Mouse (Mus musculus): ENCODE data around the gene Aplp2.

The Aplp2 gene

GRCm38 (mm10) chr9:31226541-31226940 lies 14.9 kb upstream of the Aplp2 start:
- no peak for DNase-seq (ENCODE audit: low read depth, low spot score)

DNA sequence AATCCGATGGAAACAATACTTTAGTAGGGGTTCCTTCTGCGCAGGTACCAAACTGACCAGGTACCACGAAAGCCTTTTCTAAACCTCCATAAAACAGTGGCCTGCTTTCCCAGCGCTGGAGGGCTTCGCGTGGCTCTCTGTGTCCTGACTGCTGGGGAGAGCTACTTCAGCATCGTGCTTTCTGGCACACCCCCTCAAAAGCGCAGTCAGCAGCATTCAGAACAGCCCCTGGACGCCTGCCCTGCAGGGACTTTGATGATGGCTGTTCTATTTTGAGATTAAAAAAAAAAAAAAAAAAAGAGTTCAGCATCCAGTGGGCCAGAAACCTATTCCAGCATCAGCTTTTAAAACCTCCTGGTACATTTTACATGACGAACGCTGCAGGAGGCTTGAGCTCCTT lies 14.2 kb upstream of the Aplp2 start:
- no peak for DNase-seq (ENCODE audit: low read depth, low spot score)

DNA sequence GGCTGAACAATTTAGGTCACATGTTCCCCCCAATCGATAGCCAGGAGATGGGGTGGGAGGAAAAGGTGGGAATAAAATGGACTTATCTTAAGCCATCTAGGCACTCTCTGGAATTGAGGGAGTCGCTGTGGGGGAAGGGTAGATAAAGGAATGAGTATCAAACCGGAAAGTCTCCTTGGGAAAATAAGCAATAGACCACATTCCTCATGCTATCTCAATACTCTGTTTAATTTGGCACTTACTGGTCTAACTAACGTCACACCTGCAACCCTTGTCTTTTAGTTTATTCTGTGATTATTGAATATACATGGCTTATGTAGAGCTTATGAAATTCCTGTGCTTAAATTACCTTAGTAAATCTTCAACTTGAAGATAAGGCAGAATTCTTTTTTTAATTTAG lies 11.9 kb upstream of the Aplp2 start:
- DNase-seq (ENCODE audit: low read depth, low spot score): no peak

DNA sequence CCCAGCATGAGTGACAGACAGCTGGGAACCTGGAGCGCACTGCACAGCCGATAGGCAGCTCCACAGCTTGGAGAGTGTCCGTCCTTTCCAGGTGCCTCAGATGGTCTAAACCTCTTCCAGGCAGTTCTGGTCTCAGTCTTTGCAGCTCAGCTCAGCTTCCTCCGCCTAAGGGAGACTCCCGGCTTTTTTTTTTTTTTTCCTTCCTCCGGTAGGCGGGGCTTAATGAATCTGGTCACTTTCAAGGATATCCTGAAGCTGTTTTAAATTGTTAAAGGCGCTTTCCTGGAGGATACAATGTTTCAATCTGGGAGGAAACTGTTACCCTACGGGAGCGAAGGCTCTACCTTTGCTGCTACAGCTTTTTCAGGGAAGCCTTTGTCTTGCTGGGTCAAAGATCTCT lies 9.6 kb upstream of the Aplp2 start:
- DNase-seq (ENCODE audit: low read depth, low spot score): no peak

- DNase-seq (ENCODE audit: low read depth, low spot score): no peak
Measured at GRCm38 (mm10) chr9:31217631-31218380, 6.2 kb upstream of the Aplp2 start.

- no peak for DNase-seq (ENCODE audit: low read depth, low spot score)
Measured at GRCm38 (mm10) chr9:31212500-31213008, 939 bp upstream of the Aplp2 start.

GRCm38 (mm10) chr9:31210749-31211689 lies 596 bp downstream of the Aplp2 start:
- DNase-seq (ENCODE audit: low read depth, low spot score): peak; percentile 33

- DNase-seq (ENCODE audit: low read depth, low spot score): no peak
Measured at GRCm38 (mm10) chr9:31210163-31210562, 1.5 kb downstream of the Aplp2 start.

GRCm38 (mm10) chr9:31209502-31209901 lies 2.1 kb downstream of the Aplp2 start:
- no peak for DNase-seq (ENCODE audit: low read depth, low spot score)

- DNase-seq (ENCODE audit: low read depth, low spot score): no peak
Measured at GRCm38 (mm10) chr9:31207732-31208131, 3.9 kb downstream of the Aplp2 start.

- DNase-seq (ENCODE audit: low read depth, low spot score): no peak
Measured at GRCm38 (mm10) chr9:31204722-31205121, 6.9 kb downstream of the Aplp2 start.

DNA sequence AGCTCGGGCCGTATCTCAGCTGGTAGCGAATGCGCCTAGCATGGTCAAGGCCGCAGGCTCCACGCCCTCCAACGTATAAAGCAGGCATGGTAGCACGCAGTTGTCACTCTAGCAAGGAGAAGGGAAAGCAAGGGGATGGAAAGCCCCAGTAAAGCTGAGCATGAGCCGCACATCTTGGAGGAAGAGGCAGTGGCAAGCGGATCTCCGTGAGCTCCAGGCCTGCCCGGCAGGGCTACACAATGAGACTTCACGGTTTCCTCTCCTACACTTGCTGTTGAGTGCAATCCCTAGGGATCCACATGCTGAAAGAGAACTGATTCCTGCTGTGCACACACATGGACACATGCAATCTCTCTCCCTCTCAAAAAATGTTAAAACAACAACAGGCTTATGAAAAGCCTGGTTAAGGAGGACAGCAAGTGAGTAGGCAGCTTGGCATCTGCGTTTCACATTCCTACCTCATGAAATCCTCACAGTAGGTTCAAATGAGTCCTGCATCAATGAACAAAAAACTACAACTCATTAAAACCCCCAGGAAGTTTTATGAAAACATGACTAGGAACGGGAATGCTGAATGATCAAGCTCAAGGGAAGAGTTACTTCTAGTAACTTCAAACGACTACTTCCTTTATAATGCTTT lies 7.9 kb downstream of the Aplp2 start:
- DNase-seq (ENCODE audit: low read depth, low spot score): peak; percentile 83

- peak; percentile 78 for DNase-seq (ENCODE audit: low read depth, low spot score)
Measured at GRCm38 (mm10) chr9:31203068-31203467, 8.5 kb downstream of the Aplp2 start.

GRCm38 (mm10) chr9:31198614-31199013 lies 13.0 kb downstream of the Aplp2 start:
- DNase-seq (ENCODE audit: low read depth, low spot score): no peak

DNA sequence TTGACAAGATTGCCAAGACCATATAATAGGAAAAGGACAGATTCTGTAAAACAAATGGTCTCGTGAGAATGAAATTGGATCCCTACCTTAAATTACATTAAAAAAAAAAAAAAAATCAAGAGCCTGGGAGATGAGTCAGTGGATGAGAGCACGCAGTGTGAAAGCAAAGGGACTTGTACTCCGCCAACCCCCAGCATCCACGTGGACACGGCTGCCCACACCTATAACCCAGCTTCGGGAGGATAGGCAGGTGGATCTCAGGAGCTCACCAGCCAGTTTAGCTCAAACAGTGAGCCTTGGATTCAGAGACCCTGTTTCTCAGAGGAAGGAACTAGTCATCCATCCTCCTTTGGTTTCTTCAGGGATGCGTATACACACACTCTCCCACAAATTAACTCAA lies 13.8 kb downstream of the Aplp2 start:
- no peak for DNase-seq (ENCODE audit: low read depth, low spot score)

DNA sequence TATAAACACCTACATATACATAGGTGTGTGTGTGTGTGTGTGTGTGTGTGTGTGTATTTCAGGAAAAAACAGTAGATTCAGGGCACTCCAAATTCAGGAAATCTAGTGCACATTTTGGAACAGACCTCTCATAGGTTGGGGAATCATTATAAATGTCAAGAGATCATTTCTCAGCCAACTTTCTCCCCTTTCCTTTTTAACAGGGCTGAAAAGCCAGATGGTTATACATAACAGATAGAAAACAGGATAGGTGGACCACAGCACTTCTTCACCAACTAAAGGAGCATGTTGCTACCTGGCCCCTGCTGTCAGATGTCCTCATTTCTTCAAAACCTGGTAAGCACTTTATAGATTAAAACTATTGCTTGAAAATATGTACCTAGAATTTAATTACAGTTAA lies 14.9 kb downstream of the Aplp2 start:
- no peak for DNase-seq (ENCODE audit: low read depth, low spot score)

- no peak for DNase-seq (ENCODE audit: low read depth, low spot score)
Measured at GRCm38 (mm10) chr9:31195573-31195972, 16.0 kb downstream of the Aplp2 start.

DNA sequence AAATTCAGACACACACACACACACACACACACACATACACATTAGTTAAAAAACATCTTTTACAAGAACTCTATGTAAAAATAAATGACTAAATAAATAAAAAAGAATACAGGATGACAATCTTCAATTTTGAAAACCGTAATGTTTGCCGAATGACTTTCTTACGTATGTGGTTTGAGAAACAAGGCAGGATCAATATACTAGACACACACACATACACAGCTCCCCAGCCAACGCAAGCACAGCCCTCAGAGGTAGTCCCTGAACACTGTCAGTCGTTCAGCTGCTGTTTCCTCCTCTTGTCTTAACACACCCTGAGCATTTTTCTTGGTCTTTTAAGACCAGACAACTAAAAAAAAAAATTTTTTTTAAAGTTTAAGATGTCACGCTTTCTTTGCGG lies 19.2 kb downstream of the Aplp2 start:
- no peak for DNase-seq (ENCODE audit: low read depth, low spot score)

DNA sequence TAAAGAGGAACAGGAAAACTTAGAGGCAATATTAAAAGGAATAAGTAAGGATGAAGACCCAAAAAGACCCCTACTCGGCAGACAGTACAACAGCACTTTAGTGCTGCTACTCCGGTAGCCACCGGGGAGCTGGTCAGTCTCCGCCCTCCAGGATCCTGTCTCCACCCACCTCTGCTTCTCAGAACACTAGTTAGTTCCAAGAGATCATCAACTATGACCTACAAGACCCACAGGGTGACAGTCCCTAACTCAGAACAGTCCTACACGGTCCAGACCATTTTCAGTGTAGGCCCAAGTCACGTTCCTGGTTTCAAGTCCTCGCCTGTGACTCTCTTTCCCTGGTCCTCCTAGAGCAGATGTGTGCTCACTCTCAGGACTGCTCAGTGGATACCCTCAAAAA lies 20.1 kb downstream of the Aplp2 start:
- no peak for DNase-seq (ENCODE audit: low read depth, low spot score)

DNA sequence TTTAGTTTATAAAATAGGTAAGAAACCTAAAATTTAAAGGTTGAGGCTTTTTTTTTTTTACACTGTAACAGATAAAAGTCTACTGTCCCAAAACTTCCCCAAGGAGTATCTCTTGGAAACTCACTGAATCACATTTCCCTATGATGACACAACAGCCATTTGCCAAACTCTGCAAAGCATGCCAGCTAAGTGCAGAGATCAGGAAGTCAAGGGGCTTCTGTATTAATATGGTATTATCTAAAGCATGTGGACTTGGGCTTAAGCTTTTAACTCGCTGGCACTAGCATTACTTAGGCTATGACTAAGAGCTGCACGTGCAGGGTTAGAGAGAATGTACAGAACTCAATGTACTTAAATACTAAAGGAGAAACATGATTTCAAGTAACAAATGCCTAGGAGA lies 22.4 kb downstream of the Aplp2 start:
- DNase-seq (ENCODE audit: low read depth, low spot score): peak; percentile 51

DNA sequence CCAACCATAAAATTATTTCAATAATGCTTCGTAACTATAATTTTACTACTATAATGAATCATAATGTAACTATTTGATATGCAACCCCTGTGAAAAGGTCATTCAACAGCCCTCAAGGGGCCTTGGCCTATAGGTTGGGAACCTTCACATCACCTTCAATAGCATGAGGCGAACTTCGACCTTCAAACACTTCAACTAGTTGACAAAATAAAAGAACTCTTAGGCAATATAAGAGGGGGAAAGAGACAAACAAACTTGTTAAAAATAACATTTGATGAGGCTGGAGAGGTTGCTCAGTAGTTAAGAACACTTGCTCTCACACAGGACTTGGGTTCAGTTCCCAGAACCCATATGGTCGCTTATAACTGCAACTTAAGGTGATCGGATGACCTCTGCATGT lies 27.2 kb downstream of the Aplp2 start:
- DNase-seq (ENCODE audit: low read depth, low spot score): no peak

GRCm38 (mm10) chr9:31183061-31183460 lies 28.6 kb downstream of the Aplp2 start:
- DNase-seq (ENCODE audit: low read depth, low spot score): no peak
